18 mouse cellular contexts compared by ENCODE assay signal in the genomic region with DNA sequence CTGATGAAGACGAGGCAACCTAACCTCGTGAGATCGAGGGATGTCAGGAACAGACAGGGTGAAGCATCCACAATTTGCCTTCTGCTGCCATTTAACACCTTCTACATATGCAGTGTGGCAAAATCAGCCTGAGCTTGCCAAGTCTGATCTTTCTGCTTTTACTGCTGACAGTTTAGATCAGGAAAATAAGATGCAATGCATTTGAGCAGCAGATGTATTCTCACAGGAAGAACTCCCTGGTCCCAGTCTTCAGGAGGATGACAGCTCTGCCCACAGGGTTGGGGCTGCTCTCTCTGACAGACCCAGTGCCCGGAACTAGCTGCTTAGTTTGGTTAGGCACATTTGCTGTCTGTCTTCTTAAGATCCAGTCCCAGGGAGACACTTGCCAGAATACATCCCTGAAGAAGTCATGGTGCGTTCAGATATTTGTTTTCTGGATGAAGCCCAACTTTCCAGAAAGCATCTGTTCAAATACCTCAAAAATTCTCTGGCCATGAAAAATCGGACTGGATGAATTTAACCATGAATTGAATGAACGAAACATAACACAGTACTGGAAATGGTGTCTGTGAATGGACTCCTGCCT.
A peak's percentile ranks its signal among the peaks of the same experiment; 100 is the strongest.
DNase-seq lines count a peak whose midpoint lies in the region; ATAC-seq and TF ChIP-seq lines count a peak whose summit lies in the region.
"Had no signal": no experiment of that assay in that cellular context is flagged by ENCODE, and none has a peak within 500 bp of the region (broad histone marks: within the 10 kb centered on the region; RNA-seq: fewer than 3 reads in every experiment).

No protein-coding gene starts in this region.

- H3K4me3 ChIP-seq in forebrain, embryonic 13.5 days, result no peak overlapping the region
- no peak overlapping the region for H3K4me3 ChIP-seq in forebrain, embryonic 12.5 days (replicated peaks)
- H3K4me3 ChIP-seq in layer of hippocampus, adult 2 months, result no peak overlapping the region
- H3K4me3 ChIP-seq: heart, embryonic 12.5 days; midbrain, embryonic 15.5 days had no signal

- 76% methylated on average over 7 of the region's 7 CpGs for WGBS in forebrain, embryonic 13.5 days
- 77% methylated on average over 7 of the region's 7 CpGs for WGBS in forebrain, embryonic 12.5 days

- no peaks in the 10 kb centered on the region for H3K9me3 ChIP-seq in forebrain, embryonic 13.5 days (replicated peaks)
- no peaks in the 10 kb centered on the region for H3K9me3 ChIP-seq in forebrain, embryonic 12.5 days
- H3K9me3 ChIP-seq: heart, embryonic 12.5 days; midbrain, embryonic 15.5 days had no signal

- H3K4me2 ChIP-seq in forebrain, embryonic 13.5 days, result no peak overlapping the region
- no peak overlapping the region for H3K4me2 ChIP-seq in forebrain, embryonic 12.5 days
- H3K4me2 ChIP-seq: heart, embryonic 12.5 days; midbrain, embryonic 15.5 days had no signal

- no peaks in the 10 kb centered on the region for H3K27me3 ChIP-seq in forebrain, embryonic 13.5 days
- H3K27me3 ChIP-seq in forebrain, embryonic 12.5 days, result no peaks in the 10 kb centered on the region
- H3K27me3 ChIP-seq: heart, embryonic 12.5 days; midbrain, embryonic 15.5 days had no signal

- TF ChIP-seq CTCF in layer of hippocampus, adult 2 months (conservative IDR thresholded peaks at IDR 0.05), result no peak

- H3K27ac ChIP-seq in forebrain, embryonic 13.5 days, result peak overlapping the region; percentile 59
- no peak overlapping the region for H3K27ac ChIP-seq in forebrain, embryonic 12.5 days
- H3K27ac ChIP-seq in layer of hippocampus, adult 2 months, result peak overlapping the region; percentile 83
- H3K27ac ChIP-seq: liver, embryonic 14.5 days; midbrain, embryonic 15.5 days had no signal

- no peaks in the 10 kb centered on the region for H3K4me1 ChIP-seq in forebrain, embryonic 13.5 days
- no peaks in the 10 kb centered on the region for H3K4me1 ChIP-seq in forebrain, embryonic 12.5 days
- H3K4me1 ChIP-seq: heart, embryonic 12.5 days; midbrain, embryonic 15.5 days had no signal

- no peaks in the 10 kb centered on the region for H3K36me3 ChIP-seq in forebrain, embryonic 13.5 days (ENCODE audit: poor library complexity, severe bottlenecking)
- no peaks in the 10 kb centered on the region for H3K36me3 ChIP-seq in forebrain, embryonic 12.5 days (replicated peaks)
- H3K36me3 ChIP-seq: G1E; heart, embryonic 12.5 days; midbrain, embryonic 15.5 days had no signal

- peak in 1 of 2 experiments; percentile 78 for DNase-seq in layer of hippocampus, adult 2 months (ENCODE audit: low spot score in 2 of 2)
- DNase-seq in layer of hippocampus, adult 9-10 months (ENCODE audit: low spot score), result no peak
- DNase-seq in Muller cell, postnatal 12 days (ENCODE audit: inconsistent ontology term), result peak; percentile 62
- peak; percentile 51 to 64 for DNase-seq in layer of hippocampus, adult 8-10 months (ENCODE audit: low spot score in 2 of 2)
- no peak for DNase-seq in T-cell, adult 2 months (ENCODE audit: low spot score)
- no peak for DNase-seq in adrenal gland, adult 2 months
- DNase-seq: cerebellum, postnatal 36 days; gastrocnemius, postnatal 14 days; kidney, adult 9 months; lung, postnatal 36 days; thymus, postnatal 25 days had no signal

- no peak overlapping the region for H3K9ac ChIP-seq in forebrain, embryonic 13.5 days
- no peak overlapping the region for H3K9ac ChIP-seq in forebrain, embryonic 12.5 days
- H3K9ac ChIP-seq: heart, embryonic 12.5 days; liver, embryonic 14.5 days; midbrain, embryonic 15.5 days had no signal

- peak; percentile 79 for ATAC-seq in forebrain, embryonic 13.5 days
- no peak for ATAC-seq in forebrain, embryonic 12.5 days (ENCODE audit: low FRiP score)
- ATAC-seq: activated CD4-positive, CD25-positive, alpha-beta regulatory T cell, adult 4 months; midbrain, embryonic 15.5 days had no signal

Comparison
In these comparisons a context has a peak if more than half of its experiments do, and no peak if none do; other contexts are left out.
1. DNase-seq: peak in Muller cell, postnatal 12 days (single experiment) and layer of hippocampus, adult 8-10 months (2 of 2); none in layer of hippocampus, adult 9-10 months (single experiment), T-cell, adult 2 months (single experiment) and adrenal gland, adult 2 months (single experiment).